Mouse (Mus musculus) MEL (cell line): ENCODE data around the gene Lrrc4.

Source experiments
- CHD1 ChIP-seq: IDR thresholded peaks from 2 replicates; pipeline ENCODE4 v1.6.1; 2012; ENCODE audit warnings: low read depth, mild to moderate bottlenecking, inconsistent platforms, low read length, improper control_type of control experiment
- CTCF ChIP-seq, 3 experiments: IDR thresholded peaks in 2 of 3; conservative IDR thresholded peaks in 1 of 3; 2 replicates each; pipeline ENCODE4 v1.5.1; 2011 to 2012; ENCODE audit warnings: low read length in 3 of 3, low read depth in 2 of 3, mild to moderate bottlenecking in 2 of 3, improper control_type of control experiment in 1 of 3, inconsistent platforms in 1 of 3, mixed read lengths in 1 of 3, moderate library complexity in 1 of 3; ENCODE audit not compliant: control insufficient read depth in 1 of 3, insufficient read depth in 1 of 3, poor library complexity in 1 of 3, severe bottlenecking in 1 of 3
- MYC ChIP-seq: IDR thresholded peaks from 2 replicates; pipeline ENCODE4 v1.6.1; 2011; ENCODE audit warnings: low read depth, mild to moderate bottlenecking, low read length, improper control_type of control experiment, moderate library complexity

- TF ChIP-seq CTCF (IDR thresholded peaks at IDR 0.05 in 2 of 3, conservative IDR thresholded peaks at IDR 0.05 in 1 of 3; ENCODE audit: control insufficient read depth in 1 of 3, insufficient read depth in 1 of 3, low read depth in 2 of 3, low read length in 3 of 3, poor library complexity in 1 of 3, severe bottlenecking in 1 of 3) (no peak), MYC (no peak), CHD1 (no peak)
Observed at GRCm38 (mm10) chr6:28856789-28857188, 25.2 kb upstream of the Lrrc4 start.
